Mouse (Mus musculus) myocyte (in vitro differentiated cells): Measurements from ENCODE around the gene Nrde2. TPM values are rescaled to one million over a fixed set of nuclear protein-coding genes. Genes with fewer than 3 reads are reported as not detected.

Experiments used
- H3K27me3 ChIP-seq: one replicate; pipeline ENCODE4 v1.6.1; 2011; ENCODE audit not compliant: control insufficient read depth, insufficient read depth, insufficient read length
- H3K36me3 ChIP-seq: one replicate; pipeline ENCODE4 v1.6.1; 2011; ENCODE audit not compliant: control insufficient read depth, insufficient read depth
- H3K4me2 ChIP-seq: one replicate; pipeline ENCODE4 v1.6.1; 2011; ENCODE audit warnings: low read depth, control low read depth
- H3K4me3 ChIP-seq: one replicate; pipeline ENCODE4 v1.5.1; 2011; ENCODE audit warnings: mild to moderate bottlenecking, control low read depth, moderate library complexity
- H3K79me2 ChIP-seq: one replicate; pipeline ENCODE4 v1.6.1; 2011; ENCODE audit not compliant: control insufficient read depth, insufficient read depth
- H3ac ChIP-seq: one replicate; pipeline ENCODE4 v1.6.1; 2011; ENCODE audit not compliant: control insufficient read depth, insufficient read length
- CEBPB ChIP-seq: IDR thresholded peaks from 2 replicates; pipeline ENCODE4 v1.6.1; 2011; ENCODE audit warnings: mild to moderate bottlenecking, moderate library complexity; ENCODE audit not compliant: poor library complexity, insufficient read depth, severe bottlenecking
- E2F4 ChIP-seq: IDR thresholded peaks from one replicate; pipeline ENCODE4 v1.6.1; 2011; ENCODE audit warnings: mild to moderate bottlenecking, control low read depth, moderate library complexity; ENCODE audit not compliant: insufficient read depth
- MAX ChIP-seq: IDR thresholded peaks from one replicate; pipeline ENCODE4 v1.6.1; 2011; ENCODE audit warnings: low read depth, mild to moderate bottlenecking, control low read depth
- MYOD1 ChIP-seq, 3 experiments: IDR thresholded peaks; one replicate each; pipeline ENCODE4 v1.6.1; 2011; ENCODE audit warnings: control low read depth in 2 of 3, low read depth in 2 of 3, mild to moderate bottlenecking in 2 of 3, moderate library complexity in 1 of 3; ENCODE audit not compliant: insufficient read length in 2 of 3, control insufficient read depth in 1 of 3
- MYOG ChIP-seq, 3 experiments: IDR thresholded peaks; one replicate each; pipeline ENCODE4 v1.6.1; 2011; ENCODE audit warnings: control low read depth in 2 of 3, low read depth in 2 of 3, mild to moderate bottlenecking in 2 of 3; ENCODE audit not compliant: insufficient read length in 2 of 3, control insufficient read depth in 1 of 3, insufficient read depth in 1 of 3
- POLR2A ChIP-seq: IDR thresholded peaks from one replicate; pipeline ENCODE4 v1.6.1; 2011; ENCODE audit warnings: low read depth, mild to moderate bottlenecking, control low read depth, moderate library complexity; ENCODE audit not compliant: insufficient read length
- POLR2AphosphoS2 ChIP-seq: IDR thresholded peaks from one replicate; pipeline ENCODE4 v1.6.1; 2011; ENCODE audit warnings: low read depth, control low read depth; ENCODE audit not compliant: insufficient read length
- REST ChIP-seq: IDR thresholded peaks from one replicate; pipeline ENCODE4 v1.6.1; 2011; ENCODE audit warnings: mild to moderate bottlenecking, control low read depth, moderate library complexity; ENCODE audit not compliant: insufficient read depth, insufficient read length
- SRF ChIP-seq: IDR thresholded peaks from one replicate; pipeline ENCODE4 v1.6.1; 2011; ENCODE audit warnings: low read depth; ENCODE audit not compliant: control insufficient read depth, insufficient read length
- TCF12 ChIP-seq: IDR thresholded peaks from one replicate; pipeline ENCODE4 v1.6.1; 2011; ENCODE audit warnings: mild to moderate bottlenecking, control low read depth; ENCODE audit not compliant: poor library complexity, insufficient read depth, severe bottlenecking
- TCF3 ChIP-seq: IDR thresholded peaks from one replicate; pipeline ENCODE4 v1.6.1; 2011; ENCODE audit warnings: low read depth, control low read depth; ENCODE audit not compliant: insufficient read length
- USF1 ChIP-seq: IDR thresholded peaks from one replicate; pipeline ENCODE4 v1.6.1; 2011; ENCODE audit warnings: low read depth, mild to moderate bottlenecking, control low read depth, moderate library complexity
- polyA plus RNA-seq: library from polyadenylated mRNA; unstranded; fragments of >200 nt; fragmentation: generic; extraction: Trizol; gene quantifications from one replicate; pipeline ENCODE4 v1.2.1, GENCODE M21; 2012; ENCODE audit warnings: missing spikeins

Gene Nrde2
- polyA plus RNA-seq, 1 experiment: 9.3 TPM

GRCm38 (mm10) chr12:100101651-100102050 lies 57.8 kb downstream of the Nrde2 start:
- no peaks in the 10 kb centered on the region for H3K79me2 ChIP-seq
- H3K4me3 ChIP-seq: no peak overlapping the region
- peak; percentile 98 for TF ChIP-seq TCF12
- no peak for TF ChIP-seq SRF
- TF ChIP-seq MYOD1 (IDR thresholded peaks at IDR 0.05; ENCODE audit: control insufficient read depth in 1 of 3, insufficient read length in 2 of 3, low read depth in 2 of 3): peak; percentile 74 to 99 (median 97)
- TF ChIP-seq TCF3: peak; percentile 94
- TF ChIP-seq MYOG (IDR thresholded peaks at IDR 0.05; ENCODE audit: control insufficient read depth in 1 of 3, insufficient read depth in 1 of 3, insufficient read length in 2 of 3, low read depth in 2 of 3): peak; percentile 88 to 99 (median 96)
- no peak for TF ChIP-seq CEBPB
- H3K36me3 ChIP-seq: no peaks in the 10 kb centered on the region
- no peak overlapping the region for H3ac ChIP-seq
- H3K27me3 ChIP-seq: no peaks in the 10 kb centered on the region
- peak overlapping the region; percentile 45 for H3K4me2 ChIP-seq

- H3K79me2 ChIP-seq: no peaks in the 10 kb centered on the region
- no peaks in the 10 kb centered on the region for H3K27me3 ChIP-seq
- no peak overlapping the region for H3K4me2 ChIP-seq
- no peak overlapping the region for H3ac ChIP-seq
- H3K4me3 ChIP-seq: no peak overlapping the region
- no peaks in the 10 kb centered on the region for H3K36me3 ChIP-seq
- TF ChIP-seq POLR2A: no peak
- TF ChIP-seq MYOG (IDR thresholded peaks at IDR 0.05; ENCODE audit: control insufficient read depth in 1 of 3, insufficient read depth in 1 of 3, insufficient read length in 2 of 3, low read depth in 2 of 3): no peak
Observed at GRCm38 (mm10) chr12:100100707-100101030, 58.8 kb downstream of the Nrde2 start.

- no peaks in the 10 kb centered on the region for H3K79me2 ChIP-seq
- no peaks in the 10 kb centered on the region for H3K36me3 ChIP-seq
- H3K27me3 ChIP-seq: no peaks in the 10 kb centered on the region
- TF ChIP-seq E2F4 (no peak), MYOD1 (IDR thresholded peaks at IDR 0.05; ENCODE audit: control insufficient read depth in 1 of 3, insufficient read length in 2 of 3, low read depth in 2 of 3) (peak; percentile 29 to 95 (median 52)), TCF3 (peak; percentile 85), MYOG (IDR thresholded peaks at IDR 0.05; ENCODE audit: control insufficient read depth in 1 of 3, insufficient read depth in 1 of 3, insufficient read length in 2 of 3, low read depth in 2 of 3) (peak; percentile 73 to 96 (median 96)), SRF (peak; percentile 71), REST (no peak), USF1 (no peak), POLR2AphosphoS2 (no peak), TCF12 (peak; percentile 97), CEBPB (no peak), MAX (no peak), POLR2A (no peak)
- no peak overlapping the region for H3K4me2 ChIP-seq
- no peak overlapping the region for H3ac ChIP-seq
- H3K4me3 ChIP-seq: no peak overlapping the region
Observed at GRCm38 (mm10) chr12:100099971-100100706, 59.3 kb downstream of the Nrde2 start.

- H3K36me3 ChIP-seq: no peaks in the 10 kb centered on the region
- TF ChIP-seq POLR2A (no peak), POLR2AphosphoS2 (no peak), MAX (no peak), MYOG (IDR thresholded peaks at IDR 0.05; ENCODE audit: control insufficient read depth in 1 of 3, insufficient read depth in 1 of 3, insufficient read length in 2 of 3, low read depth in 2 of 3) (no peak), TCF3 (no peak), CEBPB (no peak), USF1 (no peak), MYOD1 (IDR thresholded peaks at IDR 0.05; ENCODE audit: control insufficient read depth in 1 of 3, insufficient read length in 2 of 3, low read depth in 2 of 3) (no peak), E2F4 (no peak), REST (no peak)
- peaks cover 22% of the 10 kb centered on the region for H3K27me3 ChIP-seq
- H3K4me3 ChIP-seq: no peak overlapping the region
- H3ac ChIP-seq: no peak overlapping the region
- H3K4me2 ChIP-seq: no peak overlapping the region
- no peaks in the 10 kb centered on the region for H3K79me2 ChIP-seq
Observed at GRCm38 (mm10) chr12:100093046-100093445, 66.4 kb downstream of the Nrde2 start.

- TF ChIP-seq POLR2AphosphoS2 (no peak), MAX (no peak), POLR2A (no peak), TCF12 (no peak), CEBPB (no peak), E2F4 (no peak), MYOD1 (IDR thresholded peaks at IDR 0.05; ENCODE audit: control insufficient read depth in 1 of 3, insufficient read length in 2 of 3, low read depth in 2 of 3) (no peak), MYOG (IDR thresholded peaks at IDR 0.05; ENCODE audit: control insufficient read depth in 1 of 3, insufficient read depth in 1 of 3, insufficient read length in 2 of 3, low read depth in 2 of 3) (no peak), REST (no peak), SRF (no peak), USF1 (no peak), TCF3 (no peak)
- no peaks in the 10 kb centered on the region for H3K79me2 ChIP-seq
- no peak overlapping the region for H3ac ChIP-seq
- H3K27me3 ChIP-seq: peaks cover 33% of the 10 kb centered on the region
- no peaks in the 10 kb centered on the region for H3K36me3 ChIP-seq
- H3K4me3 ChIP-seq: no peak overlapping the region
- H3K4me2 ChIP-seq: no peak overlapping the region
Observed at GRCm38 (mm10) chr12:100090750-100091149, 68.7 kb downstream of the Nrde2 start.
